Mouse (Mus musculus): ENCODE data around the gene Bms1.

- TF ChIP-seq CTCF (IDR thresholded peaks at IDR 0.05; ENCODE audit: low read depth, low read length) (peak; percentile 67), POLR2A (IDR thresholded peaks at IDR 0.05; ENCODE audit: borderline replicate concordance, low read depth, low read length) (no peak)
These were observed 46.0 kb downstream of the Bms1 start for GRCm38 (mm10) chr6:118373294-118373693.

Data from bone marrow macrophage, adult 2 months (primary cell).